In genomic region chr13:73468834-73469233, GRCm38 (mm10) we compare ENCODE assay signal across 9 mouse cellular contexts. TPM values are rescaled to one million over a fixed set of nuclear protein-coding genes. Genes with fewer than 3 reads are reported as not detected.
DNase-seq lines count a peak whose midpoint lies in the region; ATAC-seq and TF ChIP-seq lines count a peak whose summit lies in the region.
"Had no signal": no experiment of that assay in that cellular context is flagged by ENCODE, and none has a peak within 500 bp of the region (broad histone marks: within the 10 kb centered on the region; RNA-seq: fewer than 3 reads in every experiment).

No protein-coding gene starts in this region.

- no peak for TF ChIP-seq CTCF in heart, adult 2 months (IDR thresholded peaks at IDR 0.05)
- no peak for TF ChIP-seq CTCF in stomach, postnatal 0 days (IDR thresholded peaks at IDR 0.05; ENCODE audit: low read depth)

- peak overlapping the region; percentile 92 for H3K4me3 ChIP-seq in heart, embryonic 10.5 days
- no peak overlapping the region for H3K4me3 ChIP-seq in heart, adult 2 months
- H3K4me3 ChIP-seq in stomach, embryonic 14.5 days (ENCODE audit: low read depth, low read length) = 0 out of 2 replicates have a peak overlapping the region, but pooled peaks have one; percentile 69
- H3K4me3 ChIP-seq in stomach, postnatal 0 days (ENCODE audit: low read depth, low read length) = no peak overlapping the region; the same call in 1 of the 2 replicates
- H3K4me3 ChIP-seq in limb, embryonic 15.5 days = peak overlapping the region; percentile 94; the same call in 1 of the 2 replicates
- H3K4me3 ChIP-seq in stomach, embryonic 16.5 days (replicated peaks; ENCODE audit: low read length) = peak overlapping the region; percentile 93; the same call in 1 of the 2 replicates

- peak overlapping the region; percentile 86 for H3K4me2 ChIP-seq in stomach, embryonic 14.5 days (replicated peaks; ENCODE audit: low read depth, low read length)
- no peak overlapping the region; the same call in 1 of the 2 replicates for H3K4me2 ChIP-seq in stomach, postnatal 0 days (replicated peaks; ENCODE audit: low read depth)
- no peak overlapping the region; the same call in 1 of the 2 replicates for H3K4me2 ChIP-seq in limb, embryonic 15.5 days
- H3K4me2 ChIP-seq in stomach, embryonic 16.5 days (ENCODE audit: low read depth, low read length) = peak overlapping the region; percentile 68; the same call in 1 of the 2 replicates

- H3K9me3 ChIP-seq in heart, embryonic 10.5 days = no peaks in the 10 kb centered on the region
- no peaks in the 10 kb centered on the region for H3K9me3 ChIP-seq in stomach, embryonic 14.5 days (ENCODE audit: control insufficient read depth, low read depth, low read length)
- H3K9me3 ChIP-seq in stomach, postnatal 0 days (ENCODE audit: control insufficient read depth, low read length) = no peaks in the 10 kb centered on the region
- no peaks in the 10 kb centered on the region for H3K9me3 ChIP-seq in limb, embryonic 15.5 days
- no peaks in the 10 kb centered on the region for H3K9me3 ChIP-seq in stomach, embryonic 16.5 days (replicated peaks; ENCODE audit: control insufficient read depth, low read length)

- 0 out of 2 replicates have a peak, but pooled peaks cover 5% of the 10 kb centered on the region for H3K36me3 ChIP-seq in heart, embryonic 10.5 days
- no peaks in the 10 kb centered on the region for H3K36me3 ChIP-seq in heart, adult 2 months (ENCODE audit: control insufficient read depth, insufficient read depth, low read length)
- no peaks in the 10 kb centered on the region; the same call in 1 of the 2 replicates for H3K36me3 ChIP-seq in stomach, embryonic 14.5 days (ENCODE audit: control insufficient read depth, insufficient read depth, low read length)
- H3K36me3 ChIP-seq in stomach, postnatal 0 days (ENCODE audit: control insufficient read depth, insufficient read depth, low read length) = no peaks in the 10 kb centered on the region
- no peaks in the 10 kb centered on the region for H3K36me3 ChIP-seq in limb, embryonic 15.5 days
- no peaks in the 10 kb centered on the region for H3K36me3 ChIP-seq in stomach, embryonic 16.5 days (ENCODE audit: control insufficient read depth, insufficient read depth, low read length)

- H3K4me1 ChIP-seq in heart, embryonic 10.5 days = peaks cover 37% of the 10 kb centered on the region
- peaks cover 6% of the 10 kb centered on the region for H3K4me1 ChIP-seq in heart, adult 2 months (ENCODE audit: control insufficient read depth, insufficient read depth, low read length)
- peaks cover 10% of the 10 kb centered on the region for H3K4me1 ChIP-seq in stomach, embryonic 14.5 days (ENCODE audit: control insufficient read depth, insufficient read depth, low read length)
- H3K4me1 ChIP-seq in stomach, postnatal 0 days (replicated peaks; ENCODE audit: control insufficient read depth, insufficient read depth) = peaks cover 6% of the 10 kb centered on the region; the same call in 1 of the 2 replicates
- H3K4me1 ChIP-seq in limb, embryonic 15.5 days = peaks cover 27% of the 10 kb centered on the region
- H3K4me1 ChIP-seq in stomach, embryonic 16.5 days (ENCODE audit: control insufficient read depth, insufficient read depth, low read length) = peaks cover 18% of the 10 kb centered on the region

- no peak for DNase-seq in heart, embryonic 10.5 days (ENCODE audit: low spot score)
- DNase-seq in heart, adult 2 months = no peak
- no peak for DNase-seq in stomach, postnatal 0 days (ENCODE audit: low spot score)
- no peak for DNase-seq in layer of hippocampus, postnatal 14 days (ENCODE audit: low spot score in 2 of 2)
- DNase-seq in right cerebral cortex, postnatal 36 days (ENCODE audit: low spot score in 2 of 2) = no peak
- DNase-seq: right cerebral cortex, adult 18-20 months had no signal

- intact Hi-C loops in heart, adult 2 months (cut with DNase I) = loop anchor here (2.0 to 5.0 kb wide), 2 partner anchors 20 to 42 kb away; no protein-coding TSS in a partner anchor

- H3K27me3 ChIP-seq in heart, embryonic 10.5 days (ENCODE audit: insufficient read depth, poor library complexity, severe bottlenecking) = no peaks in the 10 kb centered on the region
- no peaks in the 10 kb centered on the region for H3K27me3 ChIP-seq in heart, adult 2 months (ENCODE audit: control insufficient read depth, insufficient read depth, low read length)
- no peaks in the 10 kb centered on the region for H3K27me3 ChIP-seq in stomach, embryonic 14.5 days (ENCODE audit: control insufficient read depth, insufficient read depth, low read length)
- H3K27me3 ChIP-seq in stomach, postnatal 0 days (ENCODE audit: control insufficient read depth, insufficient read depth, low read length) = no peaks in the 10 kb centered on the region
- H3K27me3 ChIP-seq in limb, embryonic 15.5 days = no peaks in the 10 kb centered on the region
- no peaks in the 10 kb centered on the region for H3K27me3 ChIP-seq in stomach, embryonic 16.5 days (ENCODE audit: control insufficient read depth, insufficient read depth, low read length)

- 70% methylated on average over 3 of the region's 3 CpGs for WGBS in heart, embryonic 10.5 days
- WGBS in heart, adult 2 months = 76% methylated on average over 3 of the region's 3 CpGs
- 69% methylated on average over 3 of the region's 3 CpGs for WGBS in stomach, embryonic 14.5 days
- WGBS in stomach, postnatal 0 days = 57% methylated on average over 3 of the region's 3 CpGs
- 71% methylated on average over 3 of the region's 3 CpGs for WGBS in limb, embryonic 15.5 days
- 70% methylated on average over 3 of the region's 3 CpGs for WGBS in stomach, embryonic 16.5 days

- TF ChIP-seq EP300 in heart, adult 2 months (IDR thresholded peaks at IDR 0.05; ENCODE audit: insufficient read depth, low read depth, low read length) = no peak
- TF ChIP-seq EP300 in stomach, postnatal 0 days (optimal IDR thresholded peaks at IDR 0.05) = no peak

- H3K79me2 ChIP-seq in heart, adult 2 months (replicated peaks; ENCODE audit: control insufficient read depth, insufficient read depth, low read length) = no peaks in the 10 kb centered on the region

- no peak for TF ChIP-seq POLR2A in heart, adult 2 months (IDR thresholded peaks at IDR 0.05; ENCODE audit: insufficient read depth, low read depth, low read length)

- H3K9ac ChIP-seq in heart, adult 2 months (ENCODE audit: low read depth, low read length) = no peak overlapping the region
- H3K9ac ChIP-seq in stomach, embryonic 14.5 days (replicated peaks; ENCODE audit: low read depth, low read length) = no peak overlapping the region
- no peak overlapping the region for H3K9ac ChIP-seq in stomach, postnatal 0 days (ENCODE audit: low read length)
- H3K9ac ChIP-seq in limb, embryonic 15.5 days = 0 out of 2 replicates have a peak overlapping the region, but pooled peaks have one; percentile 7
- H3K9ac ChIP-seq in stomach, embryonic 16.5 days (ENCODE audit: low read length) = peak overlapping the region; percentile 96; the same call in 1 of the 2 replicates

- no peak for ATAC-seq in stomach, embryonic 14.5 days (ENCODE audit: insufficient number of reproducible peaks, insufficient read depth, low FRiP score, low read depth)
- no peak for ATAC-seq in stomach, postnatal 0 days (ENCODE audit: low FRiP score, low TSS enrichment)
- ATAC-seq in limb, embryonic 15.5 days (ENCODE audit: insufficient number of reproducible peaks, low FRiP score, low TSS enrichment, low read depth) = no peak
- no peak for ATAC-seq in stomach, embryonic 16.5 days (ENCODE audit: insufficient read depth, low FRiP score)

- H3K27ac ChIP-seq in heart, embryonic 10.5 days = peak overlapping the region; percentile 93
- H3K27ac ChIP-seq in heart, adult 2 months = no peak overlapping the region
- no peak overlapping the region for H3K27ac ChIP-seq in stomach, embryonic 14.5 days (ENCODE audit: low read length)
- no peak overlapping the region for H3K27ac ChIP-seq in stomach, postnatal 0 days (replicated peaks)
- H3K27ac ChIP-seq in limb, embryonic 15.5 days = no peak overlapping the region
- no peak overlapping the region for H3K27ac ChIP-seq in stomach, embryonic 16.5 days (ENCODE audit: low read length)

RNA-seq across cellular contexts. Expression of gene Lpcat1, which starts 1.8 kb away (rescaled TPM):
- polyA plus RNA-seq in heart, embryonic 10.5 days (2016; fragmentation: Nextera tagmentation; extraction: Ambion mirVana) = 31.9 and 39.6 TPM in 2 replicates
- 10 to 100 TPM in 1 of 2 experiments, 1 to 10 TPM in 1; 7.5 to 13.1 TPM for total RNA-seq in heart, adult 2 months (2021)
- polyA plus RNA-seq in heart, adult 2 months (2012; rRNA removed) = 11.1 and 17.1 TPM in 2 replicates
- 40.4 and 44.0 TPM in 2 replicates for polyA plus RNA-seq in stomach, embryonic 14.5 days (2014; fragmentation: Nextera tagmentation; extraction: Ambion mirVana)
- polyA plus RNA-seq in stomach, postnatal 0 days (2015; fragmentation: Nextera tagmentation; extraction: Ambion mirVana) = 8.5 and 8.6 TPM in 2 replicates
- polyA plus RNA-seq in limb, embryonic 15.5 days (2015; fragmentation: Nextera tagmentation; extraction: Ambion mirVana) = 29.2 and 33.2 TPM in 2 replicates
- polyA plus RNA-seq in stomach, embryonic 16.5 days (2015; fragmentation: Nextera tagmentation; extraction: Ambion mirVana) = 20.0 and 21.0 TPM in 2 replicates
- total RNA-seq in layer of hippocampus, postnatal 14 days (2021) = 10 to 100 TPM; 53.9 to 56.5 TPM

Comparison
In these comparisons a context has a peak if more than half of its experiments do, and no peak if none do; other contexts are left out.
1. H3K4me3 ChIP-seq: peak in heart, embryonic 10.5 days (single experiment), stomach, embryonic 14.5 days (single experiment), limb, embryonic 15.5 days (single experiment) and stomach, embryonic 16.5 days (single experiment); none in heart, adult 2 months (single experiment) and stomach, postnatal 0 days (single experiment).
2. H3K9ac ChIP-seq: peak in limb, embryonic 15.5 days (single experiment) and stomach, embryonic 16.5 days (single experiment); none in heart, adult 2 months (single experiment), stomach, embryonic 14.5 days (single experiment) and stomach, postnatal 0 days (single experiment).
3. H3K4me2 ChIP-seq: peak in stomach, embryonic 14.5 days (single experiment) and stomach, embryonic 16.5 days (single experiment); none in stomach, postnatal 0 days (single experiment) and limb, embryonic 15.5 days (single experiment).